In genomic region chr5:39613534-39613933, GRCm38 (mm10) we compare ENCODE assay signal across 21 mouse cellular contexts.
A peak's percentile ranks its signal among the peaks of the same experiment; 100 is the strongest.
DNase-seq lines count a peak whose midpoint lies in the region; ATAC-seq and TF ChIP-seq lines count a peak whose summit lies in the region.
"Had no signal": no experiment of that assay in that cellular context is flagged by ENCODE, and none has a peak within 500 bp of the region (broad histone marks: within the 10 kb centered on the region; RNA-seq: fewer than 3 reads in every experiment).

No protein-coding gene starts in this region.

- no peak overlapping the region for H3K9ac ChIP-seq in midbrain, embryonic 11.5 days (ENCODE audit: low read length)
- no peak overlapping the region for H3K9ac ChIP-seq in midbrain, postnatal 0 days (replicated peaks; ENCODE audit: low read length, poor library complexity, severe bottlenecking)

- intact Hi-C loops in gastrocnemius, postnatal 36 days (cut with DNase I), result no loop called here

- no peak overlapping the region for H3K4me2 ChIP-seq in midbrain, embryonic 11.5 days
- no peak overlapping the region for H3K4me2 ChIP-seq in midbrain, postnatal 0 days (ENCODE audit: low read depth, low read length, poor library complexity, severe bottlenecking)

- H3K27me3 ChIP-seq in midbrain, embryonic 11.5 days (ENCODE audit: control insufficient read depth, insufficient read depth, low read length), result no peaks in the 10 kb centered on the region
- H3K27me3 ChIP-seq in midbrain, postnatal 0 days (ENCODE audit: insufficient read depth, low read length), result no peaks in the 10 kb centered on the region
- H3K27me3 ChIP-seq: CH12.LX, Patski had no signal

- H3K4me1 ChIP-seq in midbrain, embryonic 11.5 days (ENCODE audit: control insufficient read depth, insufficient read depth, low read length), result no peaks in the 10 kb centered on the region
- no peaks in the 10 kb centered on the region for H3K4me1 ChIP-seq in midbrain, postnatal 0 days (ENCODE audit: insufficient read depth, low read length)

- ATAC-seq in midbrain, embryonic 11.5 days (ENCODE audit: low FRiP score), result no peak
- ATAC-seq in midbrain, postnatal 0 days (ENCODE audit: low FRiP score), result no peak
- ATAC-seq in common myeloid progenitor, adult 5-6 weeks (replicated peaks; ENCODE audit: low read depth, poor library complexity, severe bottlenecking), result peak; percentile 58; the same call in 1 of the 2 replicates
- ATAC-seq in hematopoietic stem cell, adult 5-6 weeks (replicated peaks in 1 of 2; ENCODE audit: insufficient read depth in 1 of 2, low FRiP score in 2 of 2, low TSS enrichment in 1 of 2, low read depth in 1 of 2, poor library complexity in 2 of 2, severe bottlenecking in 2 of 2), result peak; percentile 36 to 53; a peak in 1 of 4 replicates
- ATAC-seq: activated CD4-positive, CD25-positive, alpha-beta regulatory T cell, adult 4 months; CD4-positive, CD25-positive, alpha-beta regulatory T cell, adult 4 months; Patski had no signal

- H3K27ac ChIP-seq in midbrain, embryonic 11.5 days (ENCODE audit: low read depth, low read length), result no peak overlapping the region
- no peak overlapping the region for H3K27ac ChIP-seq in midbrain, postnatal 0 days (ENCODE audit: low read depth, low read length)

- H3K36me3 ChIP-seq in midbrain, embryonic 11.5 days (ENCODE audit: control insufficient read depth, insufficient read depth, low read length), result no peaks in the 10 kb centered on the region
- H3K36me3 ChIP-seq in midbrain, postnatal 0 days (ENCODE audit: insufficient read depth, low read length), result 0 out of 2 replicates have a peak, but pooled peaks cover 6% of the 10 kb centered on the region
- H3K36me3 ChIP-seq: G1E had no signal

- DNase-seq in midbrain, embryonic 11.5 days (ENCODE audit: low spot score, missing footprints), result peak; percentile 56
- DNase-seq in midbrain, postnatal 0 days (ENCODE audit: low spot score), result no peak
- no peak for DNase-seq in gastrocnemius, postnatal 36 days
- DNase-seq in embryo, embryonic 11 days, result no peak
- DNase-seq: adrenal gland, adult 2 months; adrenal gland, adult 8-10 months; adrenal gland, postnatal 10 days; adrenal gland, postnatal 14 days; adrenal gland, postnatal 25 days; adrenal gland, postnatal 36 days; B cell, adult 2 months; cerebellum, adult 11 months; cerebellum, adult 11-12 months; cerebellum, adult 18-20 months had no signal

- no peaks in the 10 kb centered on the region for H3K9me3 ChIP-seq in midbrain, embryonic 11.5 days (ENCODE audit: control insufficient read depth, low read length)
- no peaks in the 10 kb centered on the region for H3K9me3 ChIP-seq in midbrain, postnatal 0 days (ENCODE audit: low read length)

- no peak overlapping the region for H3K4me3 ChIP-seq in midbrain, embryonic 11.5 days (ENCODE audit: low read depth, low read length)
- H3K4me3 ChIP-seq in midbrain, postnatal 0 days (ENCODE audit: low read depth, low read length), result no peak overlapping the region

- 82% methylated on average over 2 of the region's 2 CpGs for WGBS in midbrain, embryonic 11.5 days
- WGBS in midbrain, postnatal 0 days, result 90% methylated on average over 2 of the region's 2 CpGs

- no peak for TF ChIP-seq CTCF in midbrain, postnatal 0 days (IDR thresholded peaks at IDR 0.05)

Comparison
In these comparisons a context has a peak if more than half of its experiments do, and no peak if none do; other contexts are left out.
1. ATAC-seq: peak in common myeloid progenitor, adult 5-6 weeks (single experiment) and hematopoietic stem cell, adult 5-6 weeks (2 of 2); none in midbrain, embryonic 11.5 days (single experiment) and midbrain, postnatal 0 days (single experiment).